Mouse (Mus musculus) embryo, embryonic 11 days (tissue): ENCODE measurements at regions not wholly inside any gene's neighbourhood (a gene's known extent, or its start where the extent isn't known, plus 50 kb on each side); places are given as distances from the start of the nearest gene placed in this dataset.

ENCODE experiments used
- DNase-seq: peaks from one replicate; pipeline ENCODE4 v3.0.0-alpha.2; 2015

- DNase-seq: no peak
Measured at GRCm38 (mm10) chr13:71481205-71481604, 482.3 kb downstream of the Irx1 start.

- DNase-seq: no peak
Measured at GRCm38 (mm10) chr13:71461552-71461951, 502.0 kb downstream of the Irx1 start.

GRCm38 (mm10) chr13:71460607-71461006 lies 502.9 kb downstream of the Irx1 start:
- DNase-seq: no peak

GRCm38 (mm10) chr13:71460097-71460496 lies 503.4 kb downstream of the Irx1 start:
- peak; percentile 49 for DNase-seq

- DNase-seq: peak; percentile 34
Measured at GRCm38 (mm10) chr13:71459022-71459536, 504.4 kb downstream of the Irx1 start.

GRCm38 (mm10) chr13:71458061-71458935 lies 505.2 kb downstream of the Irx1 start:
- DNase-seq: peak; percentile 89

GRCm38 (mm10) chr13:71457550-71457949 lies 506.0 kb downstream of the Irx1 start:
- no peak for DNase-seq

GRCm38 (mm10) chr13:71452258-71452657 lies 511.3 kb downstream of the Irx1 start:
- no peak for DNase-seq

- DNase-seq: no peak
Measured at GRCm38 (mm10) chr13:71437601-71438099, 525.9 kb downstream of the Irx1 start.

GRCm38 (mm10) chr13:71403654-71404560 lies 559.6 kb downstream of the Irx1 start:
- peak; percentile 13 for DNase-seq

GRCm38 (mm10) chr13:71393716-71394309 lies 552.2 kb upstream of the Adamts16 start:
- DNase-seq: no peak

GRCm38 (mm10) chr13:71378641-71379040 lies 537.0 kb upstream of the Adamts16 start:
- DNase-seq: no peak

- DNase-seq: no peak
Measured at GRCm38 (mm10) chr13:71375909-71376606, 534.4 kb upstream of the Adamts16 start.

- no peak for DNase-seq
Measured at GRCm38 (mm10) chr13:71372701-71373685, 531.4 kb upstream of the Adamts16 start.

- no peak for DNase-seq
Measured at GRCm38 (mm10) chr13:71369832-71370231, 528.2 kb upstream of the Adamts16 start.

GRCm38 (mm10) chr13:71365261-71365660 lies 523.6 kb upstream of the Adamts16 start:
- no peak for DNase-seq

GRCm38 (mm10) chr13:71362311-71362710 lies 520.7 kb upstream of the Adamts16 start:
- no peak for DNase-seq

- no peak for DNase-seq
Measured at GRCm38 (mm10) chr13:71359112-71359511, 517.5 kb upstream of the Adamts16 start.

GRCm38 (mm10) chr13:71350787-71351186 lies 509.2 kb upstream of the Adamts16 start:
- no peak for DNase-seq

- DNase-seq: no peak
Measured at GRCm38 (mm10) chr13:71342921-71343320, 501.3 kb upstream of the Adamts16 start.

GRCm38 (mm10) chr13:71338700-71339099 lies 497.1 kb upstream of the Adamts16 start:
- DNase-seq: no peak
